Mouse (Mus musculus): ENCODE measurements around the gene Notum. TPM values are rescaled to one million over a fixed set of nuclear protein-coding genes. Genes with fewer than 3 reads are reported as not detected.

Gene Notum
- polyA plus RNA-seq, 1 experiment from 2014 or later = 1.4 TPM

GRCm38 (mm10) chr11:120618619-120619535 is 42.1 kb downstream of the Notum start:
- Histone ChIP-seq H3K9me3 (ENCODE audit: control insufficient read depth, low read length) (no peaks in the 10 kb centered on the region), H3K27ac (ENCODE audit: low read depth, low read length) (no peak overlapping the region), H3K4me1 (ENCODE audit: control insufficient read depth, insufficient read depth, low read length) (peaks cover 10% of the 10 kb centered on the region), H3K27me3 (ENCODE audit: control insufficient read depth, insufficient read depth, low read length) (no peaks in the 10 kb centered on the region), H3K4me2 (no peak overlapping the region), H3K36me3 (ENCODE audit: control insufficient read depth, insufficient read depth, low read length) (peaks cover 22% of the 10 kb centered on the region), H3K4me3 (ENCODE audit: low read depth, low read length) (no peak overlapping the region; the same call in 1 of the 2 replicates), H3K9ac (ENCODE audit: low read length) (no peak overlapping the region)
- no peak for ATAC-seq (ENCODE audit: low FRiP score)
- WGBS = 92% methylated on average over 25 of the region's 25 CpGs
- DNase-seq (ENCODE audit: low spot score, missing footprints) = peak; percentile 61

DNA sequence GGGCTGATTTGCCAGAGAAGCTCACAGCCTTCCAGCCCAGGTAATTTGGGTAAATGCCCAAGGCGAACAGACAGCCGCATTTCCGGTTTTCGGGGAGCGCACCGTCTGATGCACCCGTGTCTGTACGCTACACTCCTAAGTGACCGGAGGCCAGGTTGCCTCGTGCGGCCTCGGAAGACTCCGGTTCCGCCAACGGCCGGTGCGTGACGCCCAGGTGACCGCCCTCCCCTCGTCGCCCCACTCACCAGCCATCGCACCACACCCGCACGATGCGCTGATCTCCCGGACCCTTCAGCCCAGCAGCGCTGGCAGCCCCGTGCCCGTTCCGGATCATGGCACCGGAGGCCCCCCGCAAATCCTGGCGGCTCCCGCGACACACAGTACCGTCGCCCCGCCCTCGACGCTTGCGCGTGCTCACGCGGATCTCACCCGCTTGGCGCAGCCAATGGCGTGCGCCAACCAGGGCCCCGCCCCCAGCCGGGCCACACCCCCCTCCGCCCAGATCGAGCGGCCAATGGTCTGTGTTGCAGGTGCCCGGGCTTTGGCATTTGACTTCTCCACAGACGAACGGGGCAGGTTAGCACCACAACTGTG is 43.4 kb downstream of the Notum start, which contains the start of gene Pcyt2:
Gene Pcyt2, minus strand, starts transcription at position 418 of the 594 bp plus-strand sequence.
- Histone ChIP-seq H3K4me2 (peak within 1 kb of the TSS; percentile 71), H3K9ac (ENCODE audit: low read length) (peak within 1 kb of the TSS; percentile 82), H3K36me3 (ENCODE audit: control insufficient read depth, insufficient read depth, low read length) (peaks cover 22% of the 10 kb centered on the region), H3K27me3 (ENCODE audit: control insufficient read depth, insufficient read depth, low read length) (no peaks in the 10 kb centered on the region), H3K27ac (ENCODE audit: low read depth, low read length) (peak within 1 kb of the TSS; percentile 20; the same call in 1 of the 2 replicates), H3K9me3 (ENCODE audit: control insufficient read depth, low read length) (no peaks in the 10 kb centered on the region), H3K4me1 (ENCODE audit: control insufficient read depth, insufficient read depth, low read length) (peaks cover 10% of the 10 kb centered on the region), H3K4me3 (ENCODE audit: low read depth, low read length) (peak within 1 kb of the TSS; percentile 73)
- ATAC-seq (ENCODE audit: low FRiP score) (peak; percentile 95), DNase-seq (ENCODE audit: low spot score, missing footprints) (peak; percentile 98)
- WGBS = under 1% methylated on average over 56 of the region's 56 CpGs

DNA sequence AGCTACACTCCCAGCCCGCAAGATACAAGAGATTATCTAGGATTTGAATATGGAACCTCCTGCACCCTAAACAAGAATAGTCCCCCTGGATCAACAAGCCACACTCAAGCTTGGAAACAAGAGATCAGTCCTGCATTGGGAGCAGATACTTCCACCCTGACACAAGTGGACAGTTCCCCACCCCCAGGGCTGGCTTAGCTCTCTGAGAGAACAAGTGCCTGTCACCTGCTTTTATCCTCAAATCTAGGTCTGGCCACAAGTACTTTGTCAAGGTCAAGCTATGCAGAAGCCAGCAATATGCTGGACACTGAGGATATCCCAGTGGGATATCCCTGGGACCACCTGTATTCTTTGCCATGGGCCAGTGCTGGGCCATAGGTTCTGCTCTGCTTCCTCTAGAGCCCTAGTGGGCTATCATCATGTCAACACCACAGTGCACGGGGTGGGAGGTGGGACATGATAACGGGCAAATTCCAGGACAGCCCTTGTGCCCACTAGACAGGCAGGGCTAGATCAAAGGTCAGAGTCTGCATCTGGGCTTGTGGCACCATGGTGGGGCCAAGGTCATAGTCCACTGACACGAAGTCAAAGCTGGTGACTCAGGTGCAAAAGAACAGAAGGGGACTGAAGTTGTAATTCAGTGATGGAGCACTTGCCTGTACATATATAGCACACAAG is 44.2 kb downstream of the Notum start:
- peak overlapping the region; percentile 82 for H3K9ac ChIP-seq (ENCODE audit: low read length)
- no peaks in the 10 kb centered on the region for H3K27me3 ChIP-seq (ENCODE audit: control insufficient read depth, insufficient read depth, low read length)
- H3K4me1 ChIP-seq (ENCODE audit: control insufficient read depth, insufficient read depth, low read length) = peaks cover 10% of the 10 kb centered on the region
- 55% methylated on average over 4 of the region's 4 CpGs for WGBS
- H3K27ac ChIP-seq (ENCODE audit: low read depth, low read length) = no peak overlapping the region
- peak overlapping the region; percentile 73 for H3K4me3 ChIP-seq (ENCODE audit: low read depth, low read length)
- peak; percentile 78 for DNase-seq (ENCODE audit: low spot score, missing footprints)
- H3K4me2 ChIP-seq = peak overlapping the region; percentile 71
- ATAC-seq (ENCODE audit: low FRiP score) = no peak
- H3K9me3 ChIP-seq (ENCODE audit: control insufficient read depth, low read length) = no peaks in the 10 kb centered on the region
- H3K36me3 ChIP-seq (ENCODE audit: control insufficient read depth, insufficient read depth, low read length) = peaks cover 28% of the 10 kb centered on the region

DNA sequence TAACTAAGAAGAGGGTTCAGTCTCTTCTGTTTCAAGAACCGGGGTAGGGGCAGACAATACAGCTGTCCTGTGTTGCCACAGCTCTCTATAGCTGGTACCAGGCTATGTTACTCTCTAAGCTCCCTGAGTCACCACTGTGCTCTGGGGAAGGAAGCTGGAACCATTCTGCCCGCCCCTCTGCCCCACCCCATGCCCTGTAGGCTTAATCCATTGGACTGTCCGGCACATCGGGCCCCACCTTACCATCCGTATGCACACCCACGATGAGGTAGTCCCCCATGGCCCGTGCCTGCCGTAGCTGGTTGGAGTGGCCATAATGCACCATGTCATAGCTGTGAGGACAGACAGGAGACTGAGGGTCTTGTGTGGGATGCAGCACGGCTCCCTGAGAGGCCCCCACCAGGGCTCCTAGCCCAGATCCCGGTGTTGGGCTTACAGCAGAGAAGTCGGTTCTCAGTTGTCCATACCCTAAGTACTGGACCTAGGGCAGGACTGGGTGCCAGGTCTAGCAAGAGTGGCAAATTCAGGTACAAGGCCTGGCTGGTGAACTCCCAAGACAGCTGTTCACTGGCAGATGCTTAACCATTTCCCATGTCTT is 45.3 kb downstream of the Notum start:
- Histone ChIP-seq H3K36me3 (ENCODE audit: control insufficient read depth, insufficient read depth, low read length) (peaks cover 24% of the 10 kb centered on the region), H3K4me3 (ENCODE audit: low read depth, low read length) (no peak overlapping the region), H3K4me2 (no peak overlapping the region), H3K27me3 (ENCODE audit: control insufficient read depth, insufficient read depth, low read length) (no peaks in the 10 kb centered on the region), H3K27ac (ENCODE audit: low read depth, low read length) (no peak overlapping the region), H3K9ac (ENCODE audit: low read length) (no peak overlapping the region), H3K4me1 (ENCODE audit: control insufficient read depth, insufficient read depth, low read length) (peaks cover 10% of the 10 kb centered on the region), H3K9me3 (ENCODE audit: control insufficient read depth, low read length) (no peaks in the 10 kb centered on the region)
- no peak for ATAC-seq (ENCODE audit: low FRiP score)
- 92% methylated on average over 11 of the region's 11 CpGs for WGBS
- no peak for DNase-seq (ENCODE audit: low spot score, missing footprints)

- Histone ChIP-seq H3K4me2 (no peak overlapping the region), H3K9me3 (ENCODE audit: control insufficient read depth, low read length) (no peaks in the 10 kb centered on the region), H3K9ac (ENCODE audit: low read length) (no peak overlapping the region), H3K36me3 (ENCODE audit: control insufficient read depth, insufficient read depth, low read length) (peaks cover 23% of the 10 kb centered on the region), H3K27ac (ENCODE audit: low read depth, low read length) (no peak overlapping the region), H3K4me1 (ENCODE audit: control insufficient read depth, insufficient read depth, low read length) (peaks cover 10% of the 10 kb centered on the region), H3K4me3 (ENCODE audit: low read depth, low read length) (no peak overlapping the region), H3K27me3 (ENCODE audit: control insufficient read depth, insufficient read depth, low read length) (no peaks in the 10 kb centered on the region)
- DNase-seq (ENCODE audit: low spot score, missing footprints) (no peak), ATAC-seq (ENCODE audit: low FRiP score) (no peak)
- WGBS = 91% methylated on average over 6 of the region's 6 CpGs
Measured at GRCm38 (mm10) chr11:120615167-120615566, 45.8 kb downstream of the Notum start.

DNA sequence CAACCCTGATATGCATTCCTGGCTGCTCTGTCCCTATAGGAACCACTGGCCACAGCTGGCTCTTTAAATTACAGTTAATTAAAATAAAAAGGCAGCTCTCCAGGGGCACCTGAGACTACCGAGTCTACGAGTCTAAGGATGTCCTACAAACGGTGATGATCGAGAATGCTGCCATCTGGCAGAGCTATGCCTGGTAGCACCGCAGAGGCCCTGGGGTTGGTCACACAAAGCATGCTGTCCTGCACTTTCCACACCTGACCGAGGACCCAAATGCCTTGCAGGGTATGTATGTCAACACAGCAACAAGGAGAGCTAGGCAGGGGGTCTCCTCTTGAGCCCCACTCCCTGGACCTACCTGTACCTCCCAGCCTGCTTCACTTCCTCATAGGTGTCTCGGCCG is 47.0 kb downstream of the Notum start:
- ATAC-seq (ENCODE audit: low FRiP score) = no peak
- Histone ChIP-seq H3K9me3 (ENCODE audit: control insufficient read depth, low read length) (no peaks in the 10 kb centered on the region), H3K4me1 (ENCODE audit: control insufficient read depth, insufficient read depth, low read length) (peaks cover 11% of the 10 kb centered on the region), H3K4me3 (ENCODE audit: low read depth, low read length) (no peak overlapping the region), H3K27ac (ENCODE audit: low read depth, low read length) (no peak overlapping the region), H3K27me3 (ENCODE audit: control insufficient read depth, insufficient read depth, low read length) (peaks cover 3% of the 10 kb centered on the region; the same call in 1 of the 2 replicates), H3K9ac (ENCODE audit: low read length) (no peak overlapping the region), H3K36me3 (ENCODE audit: control insufficient read depth, insufficient read depth, low read length) (peaks cover 19% of the 10 kb centered on the region), H3K4me2 (no peak overlapping the region)
- 91% methylated on average over 8 of the region's 8 CpGs for WGBS
- no peak for DNase-seq (ENCODE audit: low spot score, missing footprints)

- no peaks in the 10 kb centered on the region for H3K9me3 ChIP-seq (ENCODE audit: control insufficient read depth, low read length)
- no peak overlapping the region for H3K4me2 ChIP-seq
- H3K36me3 ChIP-seq (ENCODE audit: control insufficient read depth, insufficient read depth, low read length) = peaks cover 15% of the 10 kb centered on the region
- H3K4me1 ChIP-seq (ENCODE audit: control insufficient read depth, insufficient read depth, low read length) = peaks cover 15% of the 10 kb centered on the region
- WGBS = 90% methylated on average over 10 of the region's 10 CpGs
- H3K27ac ChIP-seq (ENCODE audit: low read depth, low read length) = no peak overlapping the region
- no peak for DNase-seq (ENCODE audit: low spot score, missing footprints)
- H3K9ac ChIP-seq (ENCODE audit: low read length) = no peak overlapping the region
- no peak overlapping the region for H3K4me3 ChIP-seq (ENCODE audit: low read depth, low read length)
- peaks cover 4% of the 10 kb centered on the region; the same call in 1 of the 2 replicates for H3K27me3 ChIP-seq (ENCODE audit: control insufficient read depth, insufficient read depth, low read length)
- ATAC-seq (ENCODE audit: low FRiP score) = no peak
Measured at GRCm38 (mm10) chr11:120613481-120613972, 47.4 kb downstream of the Notum start.

GRCm38 (mm10) chr11:120612763-120613162 is 48.2 kb downstream of the Notum start:
- Histone ChIP-seq H3K27ac (ENCODE audit: low read depth, low read length) (no peak overlapping the region), H3K9me3 (ENCODE audit: control insufficient read depth, low read length) (no peaks in the 10 kb centered on the region), H3K4me3 (ENCODE audit: low read depth, low read length) (no peak overlapping the region), H3K36me3 (ENCODE audit: control insufficient read depth, insufficient read depth, low read length) (peaks cover 11% of the 10 kb centered on the region), H3K27me3 (ENCODE audit: control insufficient read depth, insufficient read depth, low read length) (peaks cover 4% of the 10 kb centered on the region; the same call in 1 of the 2 replicates), H3K9ac (ENCODE audit: low read length) (no peak overlapping the region), H3K4me2 (no peak overlapping the region), H3K4me1 (ENCODE audit: control insufficient read depth, insufficient read depth, low read length) (peaks cover 18% of the 10 kb centered on the region)
- DNase-seq (ENCODE audit: low spot score, missing footprints) (peak; percentile 96), ATAC-seq (ENCODE audit: low FRiP score) (peak; percentile 28; the same call in 1 of the 2 replicates)
- 46% methylated on average over 6 of the region's 6 CpGs for WGBS
